ENCODE assay signal across 9 mouse cellular contexts in genomic region chr5:43892386-43892785, GRCm38 (mm10). TPM values are rescaled to one million over a fixed set of nuclear protein-coding genes. Genes with fewer than 3 reads are reported as not detected.
DNase-seq lines count a peak whose midpoint lies in the region; ATAC-seq and TF ChIP-seq lines count a peak whose summit lies in the region.
"Had no signal": no experiment of that assay in that cellular context is flagged by ENCODE, and none has a peak within 500 bp of the region (broad histone marks: within the 10 kb centered on the region; RNA-seq: fewer than 3 reads in every experiment).

No protein-coding gene starts in this region.

- H3K4me2 ChIP-seq in forebrain, postnatal 0 days (ENCODE audit: low read depth), result no peak overlapping the region
- H3K4me2 ChIP-seq in forebrain, embryonic 15.5 days (replicated peaks), result no peak overlapping the region
- H3K4me2 ChIP-seq in neural tube, embryonic 11.5 days (ENCODE audit: low read depth), result no peak overlapping the region
- H3K4me2 ChIP-seq in neural tube, embryonic 15.5 days, result no peak overlapping the region
- H3K4me2 ChIP-seq: stomach, embryonic 15.5 days had no signal

- peak; percentile 36 for DNase-seq in forebrain, postnatal 0 days
- DNase-seq in neural tube, embryonic 11.5 days (ENCODE audit: low spot score), result peak; percentile 35
- DNase-seq in kidney, adult 9 months, result peak; percentile 75
- peak; percentile 58 for DNase-seq in mesoderm, embryonic 11.5 days (ENCODE audit: low read depth, low spot score)
- no peak for DNase-seq in forebrain, embryonic 10.5 days (ENCODE audit: extremely low spot score, low spot score)

- peak; percentile 58 for TF ChIP-seq CTCF in forebrain, postnatal 0 days (IDR thresholded peaks at IDR 0.05; ENCODE audit: low read depth)

- no peaks in the 10 kb centered on the region for H3K36me3 ChIP-seq in forebrain, postnatal 0 days (ENCODE audit: insufficient read depth)
- H3K36me3 ChIP-seq in forebrain, embryonic 15.5 days, result no peaks in the 10 kb centered on the region
- no peaks in the 10 kb centered on the region for H3K36me3 ChIP-seq in neural tube, embryonic 11.5 days (ENCODE audit: control insufficient read depth, insufficient read depth, low read length)
- H3K36me3 ChIP-seq in neural tube, embryonic 15.5 days, result no peaks in the 10 kb centered on the region
- H3K36me3 ChIP-seq in forebrain, embryonic 10.5 days (replicated peaks), result no peaks in the 10 kb centered on the region
- H3K36me3 ChIP-seq: stomach, embryonic 15.5 days had no signal

- H3K9ac ChIP-seq in forebrain, postnatal 0 days, result no peak overlapping the region
- no peak overlapping the region for H3K9ac ChIP-seq in forebrain, embryonic 15.5 days (replicated peaks)
- H3K9ac ChIP-seq in neural tube, embryonic 11.5 days (ENCODE audit: low read length), result no peak overlapping the region
- H3K9ac ChIP-seq in neural tube, embryonic 15.5 days (replicated peaks), result no peak overlapping the region
- H3K9ac ChIP-seq: stomach, embryonic 15.5 days had no signal

- H3K4me1 ChIP-seq in forebrain, postnatal 0 days (ENCODE audit: insufficient read depth), result no peaks in the 10 kb centered on the region
- no peaks in the 10 kb centered on the region for H3K4me1 ChIP-seq in forebrain, embryonic 15.5 days
- H3K4me1 ChIP-seq in neural tube, embryonic 11.5 days (ENCODE audit: control insufficient read depth, insufficient read depth, low read length), result no peaks in the 10 kb centered on the region
- no peaks in the 10 kb centered on the region for H3K4me1 ChIP-seq in neural tube, embryonic 15.5 days
- peaks cover 7% of the 10 kb centered on the region for H3K4me1 ChIP-seq in forebrain, embryonic 10.5 days
- H3K4me1 ChIP-seq: stomach, embryonic 15.5 days had no signal

- H3K9me3 ChIP-seq in forebrain, postnatal 0 days (ENCODE audit: low read length), result no peaks in the 10 kb centered on the region
- no peaks in the 10 kb centered on the region for H3K9me3 ChIP-seq in forebrain, embryonic 15.5 days
- no peaks in the 10 kb centered on the region for H3K9me3 ChIP-seq in neural tube, embryonic 11.5 days (ENCODE audit: control insufficient read depth, low read length)
- H3K9me3 ChIP-seq in neural tube, embryonic 15.5 days (replicated peaks), result no peaks in the 10 kb centered on the region
- no peaks in the 10 kb centered on the region for H3K9me3 ChIP-seq in forebrain, embryonic 10.5 days
- H3K9me3 ChIP-seq: stomach, embryonic 15.5 days had no signal

- no peak overlapping the region for H3K4me3 ChIP-seq in forebrain, postnatal 0 days (ENCODE audit: low read depth, low read length)
- H3K4me3 ChIP-seq in forebrain, embryonic 15.5 days, result no peak overlapping the region
- no peak overlapping the region for H3K4me3 ChIP-seq in neural tube, embryonic 11.5 days (ENCODE audit: low read depth, low read length)
- H3K4me3 ChIP-seq in neural tube, embryonic 15.5 days (replicated peaks), result no peak overlapping the region
- no peak overlapping the region for H3K4me3 ChIP-seq in forebrain, embryonic 10.5 days
- H3K4me3 ChIP-seq: stomach, embryonic 15.5 days had no signal

- no peaks in the 10 kb centered on the region for H3K27me3 ChIP-seq in forebrain, postnatal 0 days (ENCODE audit: insufficient read depth, low read length)
- H3K27me3 ChIP-seq in forebrain, embryonic 15.5 days, result no peaks in the 10 kb centered on the region
- no peaks in the 10 kb centered on the region for H3K27me3 ChIP-seq in neural tube, embryonic 11.5 days (ENCODE audit: control insufficient read depth, insufficient read depth, low read length)
- no peaks in the 10 kb centered on the region for H3K27me3 ChIP-seq in neural tube, embryonic 15.5 days (replicated peaks)
- no peaks in the 10 kb centered on the region for H3K27me3 ChIP-seq in forebrain, embryonic 10.5 days (ENCODE audit: poor library complexity, severe bottlenecking)
- H3K27me3 ChIP-seq: stomach, embryonic 15.5 days had no signal

- ATAC-seq in forebrain, postnatal 0 days, result no peak
- no peak for ATAC-seq in forebrain, embryonic 15.5 days (replicated peaks)
- ATAC-seq in neural tube, embryonic 11.5 days (ENCODE audit: insufficient read depth, low FRiP score, low TSS enrichment), result no peak
- no peak for ATAC-seq in neural tube, embryonic 15.5 days (ENCODE audit: low FRiP score)
- peak; percentile 54 for ATAC-seq in activated CD4-positive, CD25-positive, alpha-beta regulatory T cell, adult 4 months

- 36% methylated on average over 1 of the region's 1 CpGs for WGBS in forebrain, postnatal 0 days
- 9% methylated on average over 1 of the region's 1 CpGs for WGBS in forebrain, embryonic 15.5 days
- 29% methylated on average over 1 of the region's 1 CpGs for WGBS in neural tube, embryonic 11.5 days
- WGBS in neural tube, embryonic 15.5 days, result 13% methylated on average over 1 of the region's 1 CpGs
- 27% methylated on average over 1 of the region's 1 CpGs for WGBS in forebrain, embryonic 10.5 days

- no peak overlapping the region for H3K27ac ChIP-seq in forebrain, postnatal 0 days (ENCODE audit: low read depth, low read length)
- no peak overlapping the region for H3K27ac ChIP-seq in forebrain, embryonic 15.5 days (replicated peaks)
- no peak overlapping the region for H3K27ac ChIP-seq in neural tube, embryonic 11.5 days (ENCODE audit: low read depth, low read length)
- H3K27ac ChIP-seq in neural tube, embryonic 15.5 days (replicated peaks), result no peak overlapping the region
- no peak overlapping the region for H3K27ac ChIP-seq in forebrain, embryonic 10.5 days
- H3K27ac ChIP-seq: stomach, embryonic 15.5 days had no signal

RNA-seq across cellular contexts. Expression of gene Gm7879, which starts 20.6 kb away (rescaled TPM):
- 0.38 TPM in 1 of 2 replicates, not detected in the other for total RNA-seq in forebrain, postnatal 0 days (2014; rRNA removed)
- not detected in 2 replicates for polyA plus RNA-seq in forebrain, postnatal 0 days (2015; fragmentation: Nextera tagmentation; extraction: Ambion mirVana)
- 0.47 TPM in 1 of 2 replicates, not detected in the other for polyA plus RNA-seq in forebrain, embryonic 15.5 days (2015; fragmentation: Nextera tagmentation; extraction: Ambion mirVana)
- 1.1 TPM in 1 of 2 replicates, not detected in the other for polyA plus RNA-seq in neural tube, embryonic 11.5 days (2014; fragmentation: Nextera tagmentation; extraction: Ambion mirVana)
- 0.46 and 0.72 TPM in 2 replicates for polyA plus RNA-seq in neural tube, embryonic 15.5 days (2015; fragmentation: Nextera tagmentation; extraction: Ambion mirVana)
- 1 to 10 TPM in 1 of 2 experiments, not detected in 1; 7.7 TPM for polyA plus RNA-seq in activated CD4-positive, CD25-positive, alpha-beta regulatory T cell, adult 4 months (2017; shearing (Covaris generic))
- 0.63 and 1.1 TPM in 2 replicates for polyA plus RNA-seq in forebrain, embryonic 10.5 days (2016; fragmentation: Nextera tagmentation; extraction: Ambion mirVana)

RNA-seq across cellular contexts. Expression of gene Cd38, which starts 24.0 kb away (rescaled TPM):
- 1.9 and 2.4 TPM in 2 replicates for total RNA-seq in forebrain, postnatal 0 days (2014; rRNA removed)
- 1.9 and 2.3 TPM in 2 replicates for polyA plus RNA-seq in forebrain, postnatal 0 days (2015; fragmentation: Nextera tagmentation; extraction: Ambion mirVana)
- polyA plus RNA-seq in forebrain, embryonic 15.5 days (2015; fragmentation: Nextera tagmentation; extraction: Ambion mirVana), result 1.6 and 1.8 TPM in 2 replicates
- 9.9 and 11.5 TPM in 2 replicates for polyA plus RNA-seq in neural tube, embryonic 11.5 days (2014; fragmentation: Nextera tagmentation; extraction: Ambion mirVana)
- polyA plus RNA-seq in neural tube, embryonic 15.5 days (2015; fragmentation: Nextera tagmentation; extraction: Ambion mirVana), result 3.1 and 4.0 TPM in 2 replicates
- polyA plus RNA-seq in activated CD4-positive, CD25-positive, alpha-beta regulatory T cell, adult 4 months (2017; shearing (Covaris generic)), result 10 to 100 TPM; 37.8 to 53.3 TPM
- 6.7 and 7.0 TPM in 2 replicates for polyA plus RNA-seq in forebrain, embryonic 10.5 days (2016; fragmentation: Nextera tagmentation; extraction: Ambion mirVana)
